Mouse (Mus musculus) forebrain, embryonic 16.5 days (tissue): ENCODE results near the gene Gm4131. TPM values are rescaled to one million over a fixed set of nuclear protein-coding genes. Genes with fewer than 3 reads are reported as not detected.

Experiments used
- polyA plus RNA-seq: library from polyadenylated mRNA; unstranded; fragments of >200 nt; fragmentation: Nextera tagmentation; extraction: Ambion mirVana; gene quantifications from 2 replicates; pipeline ENCODE4 v1.2.1, GENCODE M21; 2015

Gene Gm4131
- polyA plus RNA-seq, 1 experiment from 2014 or later = 0.49 TPM

Other genes with a start within 250 kb of the Gm4131 start
- gene Gucy1b2, start 110.6 kb downstream of the Gm4131 start, polyA plus RNA-seq = 2.7 and 2.9 TPM in 2 replicates
- gene Fam124a, start 11.2 kb downstream of the Gm4131 start, polyA plus RNA-seq = 46.2 and 47.6 TPM in 2 replicates
- gene Serpine3, start 96.7 kb upstream of the Gm4131 start, polyA plus RNA-seq = not detected in 2 replicates
- 18.4 and 22.6 TPM in 2 replicates for gene Ints6, start 194.2 kb upstream of the Gm4131 start, polyA plus RNA-seq